Mouse (Mus musculus) layer of hippocampus, adult 9-10 months (tissue): ENCODE data around the gene Dmac2.

ENCODE experiments used
- DNase-seq: peaks from one replicate; pipeline ENCODE4 v3.0.0; 2022; ENCODE audit warnings: low spot score

Gene Dmac2

DNA sequence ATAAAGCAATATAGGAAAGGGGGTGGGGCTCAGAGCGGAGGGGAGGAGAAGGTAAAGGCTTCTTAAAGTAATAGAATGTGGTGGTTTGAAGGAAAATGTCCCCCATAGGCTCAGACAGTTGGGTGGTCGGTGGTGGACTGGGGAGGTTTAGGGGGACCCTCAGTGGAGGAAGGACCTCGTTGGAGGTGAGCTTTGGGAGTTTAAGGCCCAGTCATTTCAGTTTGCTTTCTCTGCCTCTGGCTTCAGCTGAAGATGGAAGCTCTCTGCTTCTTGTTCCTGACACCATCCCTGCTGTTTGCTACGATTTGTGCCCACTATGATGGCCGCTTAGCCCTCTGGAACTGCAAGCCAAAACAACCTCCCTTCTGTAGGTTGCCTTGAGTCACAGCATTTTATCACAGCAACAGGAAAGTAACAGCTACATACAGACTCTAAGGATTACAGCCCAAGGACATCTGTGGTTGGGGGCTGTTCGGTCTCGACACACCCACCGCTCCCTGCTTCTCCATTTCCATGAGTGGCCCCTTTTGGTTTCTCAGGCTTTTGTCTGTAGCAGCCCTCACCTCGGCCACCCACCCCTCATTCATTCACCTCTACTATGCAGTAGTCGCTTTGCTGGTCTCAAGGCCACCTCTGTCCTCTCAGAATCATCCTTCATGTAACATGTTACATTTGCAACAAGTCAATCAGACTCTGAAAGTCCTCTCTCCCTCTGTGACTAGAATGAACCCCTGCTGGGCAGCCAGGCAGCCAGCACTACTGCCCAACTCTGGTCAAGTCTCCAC, 1.6 kb upstream of the Dmac2 start:
- no peak for DNase-seq

DNA sequence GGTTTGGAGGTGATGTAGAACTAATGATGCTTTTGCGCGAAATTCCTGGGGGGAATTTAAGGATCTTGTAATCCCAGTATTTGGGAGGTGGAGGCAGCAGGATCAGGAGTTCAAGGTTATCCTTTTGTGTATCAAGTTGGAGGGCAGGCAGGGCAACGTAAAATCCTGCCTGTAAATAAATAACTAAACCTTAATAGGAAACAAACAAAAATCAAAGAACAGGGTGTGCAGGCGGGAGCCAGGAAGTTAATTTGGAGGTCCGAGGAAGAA, 443 bp downstream of the Dmac2 start:
- DNase-seq = no peak

DNA sequence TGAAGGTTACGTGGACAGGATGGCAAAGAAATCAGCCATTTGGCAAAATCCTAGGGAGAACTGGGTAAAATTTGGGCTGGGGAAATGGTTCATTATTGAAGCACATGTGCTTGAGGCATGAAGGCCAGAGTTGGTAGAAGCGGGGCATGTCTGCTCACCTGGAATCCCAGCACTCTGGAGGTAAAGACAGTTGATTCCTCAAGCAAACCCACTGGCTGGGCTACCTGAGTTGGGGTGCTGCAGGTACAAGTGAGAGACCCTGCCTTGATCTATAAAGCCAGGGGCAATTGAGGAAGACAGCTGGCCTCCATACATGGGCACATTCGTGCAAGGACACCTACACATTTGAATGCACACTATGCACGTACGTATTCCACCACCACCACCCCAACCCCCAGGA, 887 bp downstream of the Dmac2 start:
- DNase-seq = no peak

DNA sequence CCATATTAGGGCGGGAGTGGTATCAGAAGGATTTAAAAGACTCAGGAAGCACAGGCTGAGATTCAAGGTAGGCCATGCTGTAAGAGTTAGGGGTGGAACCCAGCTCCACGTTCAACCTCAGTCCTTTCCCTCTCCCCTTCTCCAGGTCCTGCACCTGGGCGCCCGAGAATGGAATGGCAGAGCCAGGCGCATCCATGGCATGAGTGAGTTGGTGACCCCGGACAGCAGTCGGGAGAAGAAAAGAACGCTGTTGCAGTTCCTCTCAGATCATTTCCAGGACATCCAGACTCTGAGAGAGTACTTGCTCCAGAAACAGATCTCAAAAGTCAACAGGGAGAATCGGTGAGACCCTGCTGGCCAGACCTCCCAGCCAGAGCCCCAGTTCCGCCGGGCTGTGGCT, 1.5 kb downstream of the Dmac2 start:
- DNase-seq = no peak

DNA sequence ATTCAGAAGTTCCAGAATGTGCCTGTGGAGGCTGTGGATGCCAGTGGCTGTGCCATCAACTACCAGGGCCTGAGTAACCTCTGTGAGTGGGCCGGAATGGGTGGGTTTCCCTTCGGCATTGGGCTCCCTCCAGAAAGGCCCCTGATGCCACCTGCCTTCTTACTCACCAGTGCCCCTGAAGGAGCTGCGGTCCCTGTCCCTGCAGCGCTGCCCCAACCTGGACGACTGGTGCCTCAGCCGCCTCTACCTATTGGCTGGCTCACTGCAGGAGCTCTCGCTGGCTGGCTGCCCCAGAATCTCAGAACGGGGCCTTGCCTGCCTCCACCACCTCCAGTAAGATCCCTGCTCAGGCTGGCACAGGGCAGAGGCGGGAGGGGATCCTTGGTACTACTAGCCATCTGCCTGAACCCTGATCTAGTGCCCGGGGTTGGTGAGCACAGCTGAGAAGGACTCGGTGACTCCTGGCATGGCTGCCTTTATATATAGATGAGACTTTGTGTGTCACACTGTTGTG, 4.7 kb downstream of the Dmac2 start:
- DNase-seq = no peak

DNA sequence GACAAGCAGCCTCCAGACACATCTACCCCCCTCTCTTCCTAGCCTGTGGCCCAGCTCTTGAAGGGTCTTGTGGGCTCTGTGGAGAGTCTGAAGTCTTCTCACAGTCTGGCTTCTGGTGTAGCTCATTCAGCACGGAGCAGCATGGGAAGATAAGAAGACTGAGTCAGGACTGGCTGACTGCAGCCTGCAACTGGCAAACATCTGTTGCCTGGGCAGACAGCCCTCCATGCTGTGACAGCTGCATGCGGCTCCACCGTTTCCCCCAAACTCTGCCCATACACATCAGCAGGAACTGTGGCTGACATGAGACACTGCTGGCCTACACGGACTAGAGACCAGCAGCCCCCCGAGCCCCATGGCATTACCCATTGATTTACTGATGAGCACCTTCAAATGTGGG, 5.6 kb downstream of the Dmac2 start:
- no peak for DNase-seq

DNA sequence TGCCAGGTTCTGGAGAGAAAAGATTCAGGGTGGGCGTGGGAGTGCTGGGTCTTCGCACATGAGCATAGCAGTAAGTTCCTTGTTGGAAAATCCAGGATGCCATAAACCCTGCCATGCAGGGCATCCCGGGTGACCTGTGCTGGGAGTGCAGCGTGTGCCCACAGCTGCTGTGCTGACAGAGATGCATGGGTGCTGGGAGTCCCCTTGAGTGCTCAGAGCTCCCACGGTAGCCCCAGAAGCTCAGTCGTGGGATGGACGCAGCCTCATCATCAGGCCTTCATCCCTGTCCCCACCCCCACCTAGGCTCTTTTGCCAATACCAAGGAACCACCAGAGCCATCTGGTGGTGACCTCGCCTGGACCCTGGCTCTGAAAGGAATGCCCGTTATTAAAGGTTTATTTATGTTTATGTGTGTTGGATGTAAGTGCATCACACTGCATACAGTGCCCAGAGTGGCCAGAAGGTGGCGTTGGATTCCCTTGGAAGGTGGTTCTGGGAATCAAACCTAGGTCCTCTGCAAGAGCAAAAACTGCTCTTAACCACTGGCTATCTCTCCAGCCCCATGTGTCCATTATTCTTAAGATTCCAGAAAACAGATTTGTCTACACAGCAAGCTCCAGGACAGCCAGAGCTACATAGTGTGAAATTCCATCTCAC, 6.5 kb downstream of the Dmac2 start:
- DNase-seq = no peak

DNA sequence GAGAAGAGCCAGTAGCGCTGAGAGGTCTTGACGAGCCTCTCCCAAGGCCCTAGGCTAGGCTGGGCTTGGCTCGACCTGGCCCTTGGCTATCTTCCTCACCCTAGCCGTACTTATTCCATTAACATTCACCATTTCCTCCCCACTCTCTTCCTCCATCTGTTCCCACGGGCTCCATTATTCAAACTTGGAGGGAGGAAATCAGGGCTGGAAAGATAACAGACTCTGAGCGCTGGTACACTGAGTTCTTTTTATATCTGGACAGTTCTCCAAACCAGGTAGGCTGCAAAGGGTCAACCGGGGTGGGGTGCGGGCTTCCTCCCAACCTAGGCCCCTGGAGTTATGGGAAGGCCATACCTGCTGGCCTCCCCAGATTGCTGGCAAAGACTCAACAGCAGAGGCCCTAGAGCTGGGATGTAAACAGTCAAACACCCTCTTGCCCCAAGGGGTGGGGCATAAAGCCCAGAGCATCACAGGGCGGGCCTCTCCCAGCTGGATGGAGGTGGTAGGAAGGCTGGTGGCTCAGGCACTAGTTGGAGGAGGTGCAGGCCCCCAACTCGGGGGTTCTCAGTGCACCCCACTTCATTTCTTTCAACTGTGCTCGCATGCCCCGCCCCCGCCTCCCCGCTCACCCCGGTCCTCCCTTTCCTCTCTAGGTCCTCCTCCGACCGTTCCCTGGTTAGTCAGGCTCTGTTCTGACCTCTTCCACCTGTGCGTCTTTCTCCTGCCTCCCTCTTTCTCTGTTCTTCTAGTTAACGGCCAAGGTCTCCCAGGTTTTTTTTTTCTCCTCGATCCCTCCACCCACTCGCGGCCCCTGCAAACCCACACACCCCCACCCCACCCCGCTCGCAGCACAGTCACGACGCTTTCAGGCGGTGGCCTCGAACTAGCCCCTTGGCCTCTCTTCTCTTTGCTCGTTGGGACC, 7.6 kb downstream of the Dmac2 start, which contains the start of gene B3gnt8:
TSS of gene B3gnt8 (plus strand) at position 146 of the 922 bp plus-strand sequence.
- no peak for DNase-seq

DNA sequence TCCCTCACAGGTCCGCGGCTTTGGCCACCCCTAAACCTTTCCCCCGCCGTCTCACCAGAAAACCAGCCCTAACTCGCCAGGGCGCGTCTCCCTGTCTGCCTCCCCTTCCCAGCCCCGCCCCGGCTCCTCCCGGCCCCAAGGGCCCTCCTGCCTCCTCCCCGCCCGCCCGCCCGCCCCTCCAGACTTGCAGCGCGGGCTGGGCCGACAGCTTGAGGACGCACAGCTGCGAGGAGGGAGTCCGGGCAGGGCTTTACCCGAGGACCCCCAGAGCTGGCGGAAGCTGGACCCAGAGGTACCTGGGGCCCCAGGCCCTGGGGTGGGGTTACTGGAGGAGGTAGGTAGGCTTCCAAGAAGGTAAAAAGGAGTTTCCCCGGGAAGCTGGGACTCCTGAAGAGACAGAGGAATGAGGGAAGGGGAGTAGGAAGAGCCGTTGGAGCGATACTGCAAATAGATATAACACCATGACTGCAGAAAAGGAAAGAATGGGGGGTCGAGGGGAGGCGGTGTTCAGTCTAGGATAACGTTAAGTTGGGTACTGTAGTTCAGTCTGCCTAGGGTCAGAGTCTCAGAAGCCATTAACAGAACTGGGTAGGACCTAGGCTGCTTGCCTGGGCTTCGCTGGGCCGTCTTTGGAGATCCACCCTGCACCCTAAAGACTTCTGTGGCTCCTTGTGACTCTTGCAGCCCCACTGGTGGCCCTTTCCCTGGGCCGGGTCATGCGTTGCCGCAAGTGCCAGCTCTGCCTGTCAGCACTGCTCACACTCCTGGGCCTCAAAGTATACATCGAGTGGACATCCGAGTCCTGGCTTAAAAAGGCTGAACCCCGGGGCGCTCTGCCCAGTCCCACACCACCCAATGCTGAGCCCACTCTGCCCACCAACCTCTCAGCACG, 8.5 kb downstream of the Dmac2 start:
- no peak for DNase-seq

DNA sequence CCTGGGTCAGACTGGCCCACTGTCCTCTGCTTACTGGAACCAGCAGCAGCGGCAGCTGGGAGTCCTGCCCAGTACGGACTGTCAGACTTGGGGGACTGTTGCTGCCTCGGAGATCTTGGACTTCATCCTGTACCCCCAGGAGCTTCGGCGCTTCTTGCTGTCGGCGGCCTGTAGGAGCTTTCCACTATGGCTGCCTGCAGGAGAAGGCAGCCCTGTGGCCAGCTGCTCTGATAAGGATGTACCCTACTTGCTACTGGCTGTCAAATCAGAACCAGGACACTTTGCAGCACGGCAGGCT, 9.1 kb downstream of the Dmac2 start:
- no peak for DNase-seq

DNA sequence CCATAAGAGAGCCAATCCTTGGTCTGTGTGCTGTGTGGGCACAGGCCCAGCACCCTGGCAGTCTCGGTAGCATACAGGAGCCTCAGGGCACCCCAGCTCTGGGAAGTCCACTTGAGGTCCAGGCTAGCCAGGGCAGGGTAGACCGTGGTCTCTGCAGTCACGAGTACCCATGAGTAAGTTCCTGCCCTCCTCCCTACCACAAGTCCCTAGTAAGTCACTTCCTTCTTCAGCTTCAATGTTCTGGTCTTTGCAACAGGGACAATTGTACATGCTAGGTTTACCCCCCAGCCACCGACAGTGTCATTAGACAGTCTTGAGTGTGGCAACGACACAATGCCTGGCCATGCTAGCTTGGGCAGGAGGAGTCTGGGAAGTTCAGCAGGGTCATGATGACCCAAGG, 13.5 kb downstream of the Dmac2 start:
- no peak for DNase-seq

DNA sequence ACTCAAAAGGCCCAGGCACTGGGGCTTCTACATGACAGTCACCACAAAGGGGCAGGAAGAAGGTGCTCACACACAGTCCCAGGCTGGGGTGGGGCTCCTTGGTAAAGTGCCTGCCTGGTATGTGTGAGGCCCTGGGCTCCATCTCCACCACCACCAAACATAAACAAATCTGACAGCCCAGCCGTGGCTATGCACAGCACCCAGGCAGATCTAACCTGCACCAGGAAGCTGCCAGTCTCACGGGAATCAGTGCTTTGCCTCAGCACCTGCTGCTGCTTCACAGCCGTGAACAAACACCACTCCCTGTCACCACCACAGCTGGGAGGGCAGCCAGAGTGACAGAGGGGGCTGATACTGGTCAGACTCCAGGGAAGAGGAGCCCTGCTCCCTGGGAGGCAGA, 17.2 kb downstream of the Dmac2 start:
- DNase-seq = no peak

DNA sequence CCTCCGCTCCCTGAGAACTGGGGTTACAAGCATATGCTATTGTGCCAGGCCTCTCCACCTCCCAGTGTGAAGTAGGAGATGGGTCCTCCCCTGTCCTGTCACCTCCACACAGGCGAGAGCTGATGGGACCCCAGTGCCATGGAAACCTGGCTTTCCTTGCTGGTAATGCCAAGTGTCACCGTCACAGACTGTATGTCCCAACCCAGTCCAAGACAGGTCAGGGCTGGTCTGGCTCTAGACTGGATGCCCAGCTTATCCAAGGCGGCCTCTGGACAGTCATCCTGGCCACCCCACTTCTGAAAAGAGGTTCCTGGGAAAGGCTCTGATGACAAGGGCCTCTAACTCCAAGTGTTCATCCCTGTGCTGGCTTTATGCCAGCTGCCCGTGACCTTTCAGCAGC, 17.9 kb downstream of the Dmac2 start:
- no peak for DNase-seq

DNA sequence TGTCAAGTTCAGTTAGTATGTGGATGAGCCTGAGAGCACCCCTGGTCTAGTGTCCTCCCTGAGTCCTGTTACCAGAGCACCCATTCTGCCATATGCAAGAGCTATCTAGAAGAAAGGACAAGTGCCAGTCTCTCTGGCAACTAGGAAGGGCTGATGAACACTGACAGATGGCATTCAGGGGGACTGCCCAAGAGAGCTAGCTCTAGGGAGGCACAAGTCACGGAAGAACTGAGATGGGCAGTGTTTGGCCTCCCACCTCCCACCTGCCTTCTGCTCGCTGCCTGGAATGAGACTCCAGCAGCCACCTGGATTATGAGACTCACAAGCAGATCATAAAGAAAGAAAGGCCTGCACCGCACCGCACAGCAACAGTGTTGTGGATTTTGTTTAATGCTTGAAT, 20.5 kb downstream of the Dmac2 start:
- no peak for DNase-seq

DNA sequence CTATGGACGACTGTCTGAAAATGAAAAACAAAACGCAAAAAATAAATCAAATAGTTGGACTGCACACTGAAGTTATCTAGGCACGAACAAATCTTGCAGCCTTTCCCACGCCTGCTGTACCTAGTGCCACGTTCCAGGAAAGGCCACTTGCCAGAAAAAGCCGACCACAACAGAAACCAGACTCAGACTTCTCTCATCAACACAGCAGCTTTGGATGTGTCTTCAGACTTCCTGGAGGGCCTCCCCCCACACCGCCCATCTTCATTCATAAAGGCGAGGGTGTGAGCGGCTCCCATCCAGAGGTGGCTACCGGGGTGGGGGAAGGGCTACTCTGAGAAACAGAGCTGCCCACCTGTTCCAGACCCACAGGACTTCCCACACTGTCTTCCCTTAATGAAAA, 24.9 kb downstream of the Dmac2 start:
- no peak for DNase-seq

DNA sequence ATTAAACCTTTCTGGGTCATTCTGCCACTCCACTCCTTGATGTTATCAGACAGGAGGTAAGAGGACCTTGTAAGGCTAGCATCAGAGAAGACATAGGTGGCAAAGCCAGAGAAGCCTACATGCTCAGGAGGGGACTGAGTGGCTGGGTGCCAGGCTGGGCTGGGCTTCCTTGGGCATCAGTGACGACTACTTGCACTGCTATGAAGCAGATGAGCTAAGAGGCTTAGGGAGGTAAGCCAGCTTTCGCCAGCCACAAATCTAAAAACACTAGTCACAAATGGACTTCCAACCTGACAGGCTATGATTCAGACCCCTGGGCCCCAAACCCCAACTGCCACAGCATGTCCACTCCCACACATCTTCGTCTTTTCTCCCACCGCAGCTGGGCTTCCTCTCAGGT, 25.4 kb downstream of the Dmac2 start:
- DNase-seq = no peak

DNA sequence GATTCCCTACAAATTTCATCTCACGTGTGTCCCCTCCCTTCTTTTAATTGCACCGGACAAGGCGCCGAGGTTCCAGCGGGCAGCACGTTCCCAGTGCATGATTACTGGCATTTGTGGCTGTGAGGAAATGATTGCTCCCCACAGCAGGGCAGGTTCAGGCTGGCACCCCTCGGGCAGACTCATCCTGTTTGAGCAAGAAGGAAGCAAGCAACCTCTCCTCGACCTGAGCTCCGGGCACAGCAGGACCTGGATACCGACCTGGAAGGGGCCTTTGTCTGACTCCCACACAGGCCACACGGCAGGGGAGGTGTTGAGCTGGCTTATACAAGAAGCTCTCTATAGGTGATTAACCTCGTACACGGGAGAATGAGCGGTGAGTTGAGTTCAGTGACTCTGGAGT, 25.9 kb downstream of the Dmac2 start:
- no peak for DNase-seq

DNA sequence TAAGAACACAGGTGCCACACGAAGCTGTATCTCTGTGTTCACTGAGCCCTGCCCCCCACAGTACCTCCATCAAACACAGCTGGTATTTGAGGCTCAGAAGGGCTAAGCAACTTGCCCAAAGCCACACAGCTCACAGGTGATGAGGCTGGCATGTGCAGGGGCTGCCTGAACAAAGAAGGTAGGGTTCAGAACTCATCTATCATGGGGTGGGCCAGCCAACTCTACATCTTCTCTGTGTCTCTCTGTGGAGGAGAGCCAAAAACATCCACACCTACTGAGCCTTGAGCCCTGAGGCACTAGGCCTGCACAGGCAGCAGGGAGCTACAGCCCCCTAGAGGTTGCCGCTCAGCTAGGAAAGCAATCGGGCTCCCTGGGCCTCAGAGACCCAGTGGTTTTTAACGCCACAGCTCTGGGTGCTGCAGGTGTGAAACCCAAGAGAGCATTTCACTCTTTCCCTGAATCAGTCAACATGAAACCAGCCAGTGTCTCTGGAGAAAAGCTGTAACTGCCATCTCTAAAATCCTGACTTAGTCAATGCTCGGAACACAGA, 28.4 kb downstream of the Dmac2 start:
- no peak for DNase-seq

DNA sequence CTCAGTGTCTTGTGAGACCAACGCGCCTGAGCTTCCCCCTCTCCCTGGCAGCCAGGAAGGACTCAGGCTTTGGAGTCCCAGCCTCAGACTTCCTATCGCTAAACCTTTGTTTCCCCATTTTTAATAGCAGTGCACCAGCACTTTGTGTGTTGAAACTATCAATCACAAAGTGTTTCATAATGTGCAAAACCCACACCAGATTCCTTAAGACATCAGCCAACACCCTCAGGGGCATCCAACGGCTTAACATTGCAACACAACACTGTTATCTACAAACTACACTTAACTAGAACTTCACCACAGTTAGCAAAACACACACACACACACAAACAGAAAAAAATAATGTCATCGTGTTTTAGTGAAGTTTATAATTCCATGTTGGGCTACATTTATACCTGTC, 30.6 kb downstream of the Dmac2 start:
- no peak for DNase-seq

DNA sequence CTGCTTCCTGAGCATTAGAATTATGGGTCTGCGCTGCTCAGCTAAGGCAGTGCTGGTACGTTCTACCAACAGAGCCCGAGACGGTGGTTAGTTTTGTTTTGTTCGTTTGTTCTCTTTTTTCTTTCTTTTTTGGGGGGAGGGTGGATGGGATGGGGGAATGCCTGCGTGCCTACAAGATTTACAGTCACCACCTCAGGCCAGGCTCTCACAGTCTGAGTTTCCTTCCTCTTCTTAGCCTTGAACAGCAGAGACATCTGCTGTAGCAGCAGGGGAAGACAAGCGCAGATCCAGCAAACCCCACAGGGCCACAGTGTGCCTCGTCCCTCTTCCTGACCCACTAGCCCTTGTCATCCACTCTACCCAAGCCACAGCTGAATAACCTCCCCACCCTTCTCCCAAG, 32.1 kb downstream of the Dmac2 start:
- DNase-seq = no peak

DNA sequence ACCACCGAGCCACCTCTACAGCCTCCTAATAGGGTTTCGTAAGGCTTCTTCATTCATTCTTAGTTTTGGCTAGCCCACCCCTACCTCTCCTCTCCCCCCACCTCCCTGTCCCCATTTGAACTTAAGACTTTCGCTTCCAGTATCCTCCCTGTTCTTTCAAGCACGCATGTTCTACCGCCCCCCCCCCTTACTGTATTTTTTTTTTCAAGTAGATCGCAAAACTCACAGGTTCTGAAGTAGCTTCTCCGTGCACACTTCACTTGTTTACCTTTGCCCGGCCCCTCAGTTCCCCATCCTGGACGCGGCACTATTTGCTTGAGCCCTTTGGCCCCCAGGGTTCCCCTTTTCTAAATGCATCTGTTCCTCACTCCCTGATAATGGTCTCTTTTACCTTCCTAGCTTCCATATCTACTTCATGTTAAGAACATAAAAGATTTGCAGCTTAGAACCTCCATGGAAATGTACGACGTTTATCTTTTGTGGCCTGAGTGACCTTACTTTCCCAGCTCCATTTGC, 33.1 kb downstream of the Dmac2 start:
- no peak for DNase-seq
